8 mouse cellular contexts compared by ENCODE assay signal in genomic region chr11:112926330-112927025, GRCm38 (mm10).
DNase-seq lines count a peak whose midpoint lies in the region; ATAC-seq and TF ChIP-seq lines count a peak whose summit lies in the region.

No protein-coding gene starts in this region.

- no peak overlapping the region for H3K9ac ChIP-seq in midbrain, postnatal 0 days (replicated peaks; ENCODE audit: low read length, poor library complexity, severe bottlenecking)
- H3K9ac ChIP-seq in midbrain, embryonic 11.5 days (ENCODE audit: low read length) = no peak overlapping the region
- H3K9ac ChIP-seq in hindbrain, embryonic 13.5 days = no peak overlapping the region

- DNase-seq in midbrain, postnatal 0 days (ENCODE audit: low spot score) = peak; percentile 68
- DNase-seq in midbrain, embryonic 11.5 days (ENCODE audit: low spot score, missing footprints) = no peak
- DNase-seq in cerebellum, adult 9-10 months = peak; percentile 22
- peak; percentile 24 for DNase-seq in kidney, adult 2 months
- peak; percentile 21 for DNase-seq in lung, postnatal 10 days
- no peak for DNase-seq in heart, adult 9 months (ENCODE audit: low spot score in 2 of 2)

- H3K4me2 ChIP-seq in midbrain, postnatal 0 days (ENCODE audit: low read depth, low read length, poor library complexity, severe bottlenecking) = no peak overlapping the region
- H3K4me2 ChIP-seq in midbrain, embryonic 11.5 days = no peak overlapping the region
- no peak overlapping the region for H3K4me2 ChIP-seq in hindbrain, embryonic 13.5 days

- H3K9me3 ChIP-seq in midbrain, postnatal 0 days (ENCODE audit: low read length) = no peaks in the 10 kb centered on the region
- H3K9me3 ChIP-seq in midbrain, embryonic 11.5 days (ENCODE audit: control insufficient read depth, low read length) = no peaks in the 10 kb centered on the region
- no peaks in the 10 kb centered on the region for H3K9me3 ChIP-seq in hindbrain, embryonic 13.5 days

- no peaks in the 10 kb centered on the region for H3K27me3 ChIP-seq in midbrain, postnatal 0 days (ENCODE audit: insufficient read depth, low read length)
- H3K27me3 ChIP-seq in midbrain, embryonic 11.5 days (ENCODE audit: control insufficient read depth, insufficient read depth, low read length) = no peaks in the 10 kb centered on the region
- H3K27me3 ChIP-seq in kidney, adult 2 months (replicated peaks; ENCODE audit: control insufficient read depth, insufficient read depth, low read length) = no peaks in the 10 kb centered on the region
- no peaks in the 10 kb centered on the region for H3K27me3 ChIP-seq in hindbrain, embryonic 13.5 days

- H3K36me3 ChIP-seq in midbrain, postnatal 0 days (ENCODE audit: insufficient read depth, low read length) = no peaks in the 10 kb centered on the region
- H3K36me3 ChIP-seq in midbrain, embryonic 11.5 days (ENCODE audit: control insufficient read depth, insufficient read depth, low read length) = no peaks in the 10 kb centered on the region
- H3K36me3 ChIP-seq in kidney, adult 2 months (ENCODE audit: control insufficient read depth, insufficient read depth, low read length) = no peaks in the 10 kb centered on the region
- H3K36me3 ChIP-seq in hindbrain, embryonic 13.5 days = no peaks in the 10 kb centered on the region

- H3K27ac ChIP-seq in midbrain, postnatal 0 days (ENCODE audit: low read depth, low read length) = no peak overlapping the region
- no peak overlapping the region for H3K27ac ChIP-seq in midbrain, embryonic 11.5 days (ENCODE audit: low read depth, low read length)
- no peak overlapping the region for H3K27ac ChIP-seq in kidney, adult 2 months (ENCODE audit: insufficient read depth, low read depth, low read length)
- no peak overlapping the region for H3K27ac ChIP-seq in hindbrain, embryonic 13.5 days

- 67% methylated on average over 19 of the region's 19 CpGs for WGBS in midbrain, postnatal 0 days
- WGBS in midbrain, embryonic 11.5 days = 93% methylated on average over 19 of the region's 19 CpGs
- WGBS in kidney, adult 2 months = 67% methylated on average over 19 of the region's 19 CpGs
- WGBS in hindbrain, embryonic 13.5 days = 76% methylated on average over 19 of the region's 19 CpGs

- no peak for TF ChIP-seq POLR2A in kidney, adult 2 months (IDR thresholded peaks at IDR 0.05; ENCODE audit: low read depth, low read length)

- ATAC-seq in midbrain, postnatal 0 days (ENCODE audit: low FRiP score) = no peak
- no peak for ATAC-seq in midbrain, embryonic 11.5 days (ENCODE audit: low FRiP score)
- no peak for ATAC-seq in hindbrain, embryonic 13.5 days (ENCODE audit: low FRiP score)
- no peak for ATAC-seq in activated CD4-positive, CD25-positive, alpha-beta regulatory T cell, adult 4 months

- no peaks in the 10 kb centered on the region for H3K4me1 ChIP-seq in midbrain, postnatal 0 days (ENCODE audit: insufficient read depth, low read length)
- H3K4me1 ChIP-seq in midbrain, embryonic 11.5 days (ENCODE audit: control insufficient read depth, insufficient read depth, low read length) = no peaks in the 10 kb centered on the region
- H3K4me1 ChIP-seq in kidney, adult 2 months (ENCODE audit: control insufficient read depth, insufficient read depth, low read length) = no peaks in the 10 kb centered on the region
- H3K4me1 ChIP-seq in hindbrain, embryonic 13.5 days (replicated peaks) = peaks cover 14% of the 10 kb centered on the region

- TF ChIP-seq CTCF in midbrain, postnatal 0 days (IDR thresholded peaks at IDR 0.05) = no peak
- TF ChIP-seq CTCF in kidney, adult 2 months (conservative IDR thresholded peaks at IDR 0.05; ENCODE audit: insufficient read depth, insufficient read length, low read depth, low read length) = no peak

- no peak overlapping the region for H3K4me3 ChIP-seq in midbrain, postnatal 0 days (ENCODE audit: low read depth, low read length)
- H3K4me3 ChIP-seq in midbrain, embryonic 11.5 days (ENCODE audit: low read depth, low read length) = no peak overlapping the region
- H3K4me3 ChIP-seq in kidney, adult 2 months (ENCODE audit: insufficient read depth, low read depth, low read length) = no peak overlapping the region
- no peak overlapping the region for H3K4me3 ChIP-seq in hindbrain, embryonic 13.5 days

Comparison
In these comparisons a context has a peak if more than half of its experiments do, and no peak if none do; other contexts are left out.
1. DNase-seq: peak in midbrain, postnatal 0 days (single experiment), cerebellum, adult 9-10 months (single experiment), kidney, adult 2 months (single experiment) and lung, postnatal 10 days (single experiment); none in midbrain, embryonic 11.5 days (single experiment) and heart, adult 9 months (0 of 2).